Mouse (Mus musculus) kidney, adult 2 months (tissue): Measurements from ENCODE around the gene Dlgap5. TPM values are rescaled to one million over a fixed set of nuclear protein-coding genes. Genes with fewer than 3 reads are reported as not detected.
A peak's percentile ranks its signal among the peaks of the same experiment; 100 is the strongest.

Experiments used
- DNase-seq: peaks from one replicate; pipeline ENCODE4 v3.0.0; 2021
- H3K27ac ChIP-seq: fragments of 200-500 bp; 2 replicates; pipeline ENCODE4 v1.5.1; 2012; ENCODE audit warnings: low read depth, low read length, control low read depth, inconsistent platforms; ENCODE audit not compliant: insufficient read depth
- H3K27me3 ChIP-seq: fragments of 200-500 bp; replicated peaks from 2 replicates; pipeline ENCODE4 v1.6.1; 2012; ENCODE audit warnings: mild to moderate bottlenecking, moderate library complexity, low read length, inconsistent platforms; ENCODE audit not compliant: control insufficient read depth, insufficient read depth
- H3K36me3 ChIP-seq: fragments of 200-500 bp; 2 replicates; pipeline ENCODE4 v1.6.1; 2012; ENCODE audit warnings: mild to moderate bottlenecking, moderate library complexity, low read length, inconsistent platforms; ENCODE audit not compliant: control insufficient read depth, insufficient read depth
- H3K4me1 ChIP-seq: fragments of 200-500 bp; 2 replicates; pipeline ENCODE4 v1.6.1; 2011; ENCODE audit warnings: low read length; ENCODE audit not compliant: control insufficient read depth, insufficient read depth
- H3K4me3 ChIP-seq: fragments of 200-500 bp; 2 replicates; pipeline ENCODE4 v1.5.1; 2011; ENCODE audit warnings: mild to moderate bottlenecking, low read depth, low read length, control low read depth; ENCODE audit not compliant: insufficient read depth
- CTCF ChIP-seq: fragments of 200-500 bp; conservative IDR thresholded peaks from 2 replicates; pipeline ENCODE4 v1.5.1; 2011; ENCODE audit warnings: low read depth, mild to moderate bottlenecking, control low read depth, low read length, moderate library complexity, mixed read lengths; ENCODE audit not compliant: insufficient read depth, insufficient read length
- POLR2A ChIP-seq: fragments of 200-500 bp; IDR thresholded peaks from one replicate; pipeline ENCODE4 v1.6.1; 2011; ENCODE audit warnings: low read depth, low read length, control low read depth
- WGBS: fragments of 180-500 bp; shearing (Covaris S2); methylation state at CpG from one replicate; pipeline ENCODE4 v1.1.7; 2018; 5-methylcytosine and 5-hydroxymethylcytosine counted together
- polyA plus RNA-seq: library from polyadenylated mRNA; depleted of rRNA; stranded (reverse); fragments of >200 nt; gene quantifications from 2 replicates; pipeline ENCODE4 v1.2.3, GENCODE M21; 2012; rRNA removed

The Dlgap5 gene
- 0.23 and 0.33 TPM in 2 replicates for polyA plus RNA-seq

GRCm38 (mm10) chr14:47417775-47418665, at the start of gene Dlgap5:
Dlgap5 (minus strand) TSS chr14:47418407.
- Histone ChIP-seq H3K4me3 (peak within 1 kb of the TSS; percentile 51), H3K36me3 (no peaks in the 10 kb centered on the region), H3K4me1 (no peaks in the 10 kb centered on the region), H3K27me3 (no peaks in the 10 kb centered on the region), H3K27ac (no peak within 1 kb of the TSS)
- under 1% methylated on average over 36 of the region's 36 CpGs for WGBS
- TF ChIP-seq POLR2A (no peak), CTCF (no peak)
- DNase-seq, result peak; percentile 96

- Histone ChIP-seq H3K4me3 (no peak overlapping the region), H3K27ac (no peak overlapping the region), H3K27me3 (no peaks in the 10 kb centered on the region; the same call in 1 of the 2 replicates), H3K4me1 (no peaks in the 10 kb centered on the region), H3K36me3 (no peaks in the 10 kb centered on the region)
- WGBS, result 53% methylated on average over 7 of the region's 7 CpGs
- TF ChIP-seq CTCF (no peak), POLR2A (no peak)
- no peak for DNase-seq
Measured at GRCm38 (mm10) chr14:47465468-47466175, 47.4 kb upstream of the Dlgap5 start.

GRCm38 (mm10) chr14:47464426-47464825, 46.2 kb upstream of the Dlgap5 start:
- Histone ChIP-seq H3K36me3 (no peaks in the 10 kb centered on the region), H3K27me3 (no peaks in the 10 kb centered on the region; the same call in 1 of the 2 replicates), H3K4me1 (no peaks in the 10 kb centered on the region), H3K27ac (no peak overlapping the region), H3K4me3 (no peak overlapping the region)
- DNase-seq, result no peak
- WGBS, result 74% methylated on average over 10 of the region's 10 CpGs
- no peak for TF ChIP-seq POLR2A
- no peak for TF ChIP-seq CTCF

GRCm38 (mm10) chr14:47462877-47463460, 44.8 kb upstream of the Dlgap5 start:
- Histone ChIP-seq H3K4me3 (no peak overlapping the region), H3K36me3 (no peaks in the 10 kb centered on the region), H3K27ac (no peak overlapping the region), H3K27me3 (no peaks in the 10 kb centered on the region; the same call in 1 of the 2 replicates), H3K4me1 (no peaks in the 10 kb centered on the region)
- DNase-seq, result no peak
- TF ChIP-seq CTCF, result no peak
- no peak for TF ChIP-seq POLR2A
- WGBS, result 83% methylated on average over 9 of the region's 9 CpGs

- Histone ChIP-seq H3K27me3 (no peaks in the 10 kb centered on the region; the same call in 1 of the 2 replicates), H3K4me1 (no peaks in the 10 kb centered on the region), H3K4me3 (no peak overlapping the region), H3K27ac (no peak overlapping the region), H3K36me3 (no peaks in the 10 kb centered on the region)
- no peak for DNase-seq
- WGBS, result 66% methylated on average over 4 of the region's 4 CpGs
- no peak for TF ChIP-seq CTCF
- TF ChIP-seq POLR2A, result no peak
Measured at GRCm38 (mm10) chr14:47462453-47462852, 44.2 kb upstream of the Dlgap5 start.

- H3K4me3 ChIP-seq, result no peak overlapping the region
- TF ChIP-seq POLR2A (no peak), CTCF (no peak)
- no peaks in the 10 kb centered on the region for H3K36me3 ChIP-seq
- no peaks in the 10 kb centered on the region for H3K4me1 ChIP-seq
- H3K27ac ChIP-seq, result no peak overlapping the region
- 90% methylated on average over 8 of the region's 8 CpGs for WGBS
- no peaks in the 10 kb centered on the region; the same call in 1 of the 2 replicates for H3K27me3 ChIP-seq
- DNase-seq, result no peak
Measured at GRCm38 (mm10) chr14:47461997-47462396, 43.8 kb upstream of the Dlgap5 start.
